In the genomic region with DNA sequence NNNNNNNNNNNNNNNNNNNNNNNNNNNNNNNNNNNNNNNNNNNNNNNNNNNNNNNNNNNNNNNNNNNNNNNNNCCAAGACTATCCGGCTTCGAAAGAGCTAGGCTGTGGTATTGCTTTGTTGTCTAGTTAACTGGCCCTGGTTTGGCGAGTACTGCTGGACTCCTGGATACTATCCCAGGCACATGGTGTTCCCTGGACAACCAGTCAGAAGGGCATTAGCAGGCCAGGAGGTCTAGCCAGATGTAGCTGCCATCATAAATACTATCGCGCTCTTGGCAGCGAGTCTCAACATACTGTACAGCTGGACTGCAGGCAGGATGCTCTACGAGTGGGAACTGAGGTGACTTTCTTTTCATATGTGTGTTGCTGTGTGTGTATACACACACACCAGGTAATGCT, we compare ENCODE assay signal across 16 mouse cellular contexts. TPM values are rescaled to one million over a fixed set of nuclear protein-coding genes. Genes with fewer than 3 reads are reported as not detected.
DNase-seq lines count a peak whose midpoint lies in the region; ATAC-seq and TF ChIP-seq lines count a peak whose summit lies in the region.
"Had no signal": no experiment of that assay in that cellular context is flagged by ENCODE, and none has a peak within 500 bp of the region (broad histone marks: within the 10 kb centered on the region; RNA-seq: fewer than 3 reads in every experiment).

No protein-coding gene starts in this region.

- no peak overlapping the region for H3K4me2 ChIP-seq in kidney, embryonic 14.5 days (replicated peaks; ENCODE audit: low read depth, low read length)
- H3K4me2 ChIP-seq in forebrain, embryonic 13.5 days, result no peak overlapping the region
- H3K4me2 ChIP-seq: intestine, embryonic 15.5 days; lung, embryonic 15.5 days; neural tube, embryonic 12.5 days had no signal

- H3K9me3 ChIP-seq in kidney, embryonic 14.5 days (ENCODE audit: control insufficient read depth, low read length), result no peaks in the 10 kb centered on the region
- no peaks in the 10 kb centered on the region for H3K9me3 ChIP-seq in forebrain, embryonic 13.5 days (replicated peaks)
- H3K9me3 ChIP-seq: intestine, embryonic 15.5 days; lung, embryonic 15.5 days; megakaryocyte, embryonic 14.5 days; neural tube, embryonic 12.5 days had no signal

- peak; percentile 20 to 65 for DNase-seq in kidney, adult 8-10 months
- DNase-seq in MN1 (ENCODE audit: low spot score) (peak; percentile 56), adipocyte (ENCODE audit: low spot score) (peak; percentile 48)
- DNase-seq in heart, postnatal 14 days, result peak; percentile 13 to 42
- no peak for DNase-seq in left cerebral cortex, adult 2 months (ENCODE audit: extremely low spot score in 1 of 2, low spot score in 2 of 2)
- DNase-seq: cerebellum, adult 11-12 months; cerebellum, postnatal 36 days; liver; thymus, adult 2 months had no signal

- WGBS in kidney, embryonic 14.5 days, result 59% methylated on average over 7 of the region's 7 CpGs
- 94% methylated on average over 7 of the region's 7 CpGs for WGBS in forebrain, embryonic 13.5 days

- H3K27ac ChIP-seq in kidney, embryonic 14.5 days (ENCODE audit: low read depth, low read length), result no peak overlapping the region
- H3K27ac ChIP-seq in left cerebral cortex, adult 2 months, result no peak overlapping the region
- H3K27ac ChIP-seq in forebrain, embryonic 13.5 days, result no peak overlapping the region
- H3K27ac ChIP-seq: intestine, embryonic 15.5 days; lung, embryonic 15.5 days; neural tube, embryonic 12.5 days had no signal

- H3K4me3 ChIP-seq in kidney, embryonic 14.5 days (ENCODE audit: low read length), result no peak overlapping the region
- no peak overlapping the region for H3K4me3 ChIP-seq in left cerebral cortex, adult 2 months
- no peak overlapping the region for H3K4me3 ChIP-seq in forebrain, embryonic 13.5 days
- H3K4me3 ChIP-seq: intestine, embryonic 15.5 days; lung, embryonic 15.5 days; megakaryocyte, embryonic 14.5 days; neural tube, embryonic 12.5 days had no signal

- intact Hi-C loops in heart, postnatal 14 days (cut with DNase I), result loop anchor here (5.0 kb wide), 1 partner anchor 150 kb away; no protein-coding TSS in a partner anchor
- intact Hi-C loops in left cerebral cortex, adult 2 months (cut with DNase I), result loop anchor here (5.0 kb wide), 1 partner anchor 145 kb away; no protein-coding TSS in a partner anchor

- H3K9ac ChIP-seq in kidney, embryonic 14.5 days (ENCODE audit: low read depth, low read length), result no peak overlapping the region
- no peak overlapping the region for H3K9ac ChIP-seq in forebrain, embryonic 13.5 days
- H3K9ac ChIP-seq: intestine, embryonic 15.5 days; lung, embryonic 15.5 days; neural tube, embryonic 12.5 days had no signal

- H3K36me3 ChIP-seq in kidney, embryonic 14.5 days (ENCODE audit: control insufficient read depth, insufficient read depth, low read length), result no peaks in the 10 kb centered on the region
- H3K36me3 ChIP-seq in forebrain, embryonic 13.5 days (ENCODE audit: poor library complexity, severe bottlenecking), result no peaks in the 10 kb centered on the region
- H3K36me3 ChIP-seq: intestine, embryonic 15.5 days; lung, embryonic 15.5 days; neural tube, embryonic 12.5 days had no signal

- no peaks in the 10 kb centered on the region for H3K27me3 ChIP-seq in kidney, embryonic 14.5 days (ENCODE audit: control insufficient read depth, insufficient read depth, low read length)
- H3K27me3 ChIP-seq in forebrain, embryonic 13.5 days, result no peaks in the 10 kb centered on the region
- H3K27me3 ChIP-seq: CH12.LX; intestine, embryonic 15.5 days; lung, embryonic 15.5 days; neural tube, embryonic 12.5 days had no signal

- TF ChIP-seq CTCF in left cerebral cortex, adult 2 months (IDR thresholded peaks at IDR 0.05), result no peak

- ATAC-seq in kidney, embryonic 14.5 days (ENCODE audit: low FRiP score, low TSS enrichment), result no peak
- no peak for ATAC-seq in forebrain, embryonic 13.5 days
- ATAC-seq: intestine, embryonic 15.5 days had no signal

- no peaks in the 10 kb centered on the region; the same call in 1 of the 2 replicates for H3K4me1 ChIP-seq in kidney, embryonic 14.5 days (ENCODE audit: control insufficient read depth, insufficient read depth, low read length)
- H3K4me1 ChIP-seq in forebrain, embryonic 13.5 days, result no peaks in the 10 kb centered on the region
- H3K4me1 ChIP-seq: neural tube, embryonic 12.5 days had no signal

RNA-seq across cellular contexts. Expression of a gene that starts 7.1 kb away (rescaled TPM):
- polyA plus RNA-seq in kidney, embryonic 14.5 days (2014; fragmentation: Nextera tagmentation; extraction: Ambion mirVana), result 28.5 and 29.3 TPM in 2 replicates
- total RNA-seq in heart, postnatal 14 days (2021), result 10 to 100 TPM; 15.9 to 17.8 TPM
- total RNA-seq in left cerebral cortex, adult 2 months (2021), result 10 to 100 TPM; 23.3 to 23.7 TPM
- 19.6 and 23.4 TPM in 2 replicates for polyA plus RNA-seq in forebrain, embryonic 13.5 days (2015; fragmentation: Nextera tagmentation; extraction: Ambion mirVana)

RNA-seq across cellular contexts. Expression of a gene that starts 53.1 kb away (rescaled TPM):
- 4.5 and 6.8 TPM in 2 replicates for polyA plus RNA-seq in kidney, embryonic 14.5 days (2014; fragmentation: Nextera tagmentation; extraction: Ambion mirVana)
- 1 to 10 TPM; 3.8 to 4.3 TPM for total RNA-seq in heart, postnatal 14 days (2021)
- 1 to 10 TPM; 4.3 to 4.5 TPM for total RNA-seq in left cerebral cortex, adult 2 months (2021)
- polyA plus RNA-seq in forebrain, embryonic 13.5 days (2015; fragmentation: Nextera tagmentation; extraction: Ambion mirVana), result 8.4 and 8.8 TPM in 2 replicates

Comparison
In these comparisons a context has a peak if more than half of its experiments do, and no peak if none do; other contexts are left out.
1. DNase-seq: peak in kidney, adult 8-10 months (2 of 2), MN1 (single experiment), adipocyte (single experiment) and heart, postnatal 14 days (2 of 2); none in left cerebral cortex, adult 2 months (0 of 2).